Mouse (Mus musculus): ENCODE results near the gene Cyp46a1.

Cyp46a1 gene

GRCm38 (mm10) chr12:108333895-108334445 lies at the start of gene Cyp46a1:
Cyp46a1 (plus strand) TSS chr12:108334381.
- peak; percentile 93 for DNase-seq (ENCODE audit: low read depth)

- no peak for DNase-seq (ENCODE audit: low read depth)
Measured at GRCm38 (mm10) chr12:108284455-108285224, 49.5 kb upstream of the Cyp46a1 start.

- DNase-seq (ENCODE audit: low read depth), result no peak
Measured at GRCm38 (mm10) chr12:108285225-108286011, 48.8 kb upstream of the Cyp46a1 start.

- DNase-seq (ENCODE audit: low read depth), result no peak
Measured at GRCm38 (mm10) chr12:108286381-108286780, 47.8 kb upstream of the Cyp46a1 start.

GRCm38 (mm10) chr12:108287011-108287410 lies 47.2 kb upstream of the Cyp46a1 start:
- DNase-seq (ENCODE audit: low read depth), result no peak

- no peak for DNase-seq (ENCODE audit: low read depth)
Measured at GRCm38 (mm10) chr12:108288127-108288880, 45.9 kb upstream of the Cyp46a1 start.

GRCm38 (mm10) chr12:108292419-108292818 lies 41.8 kb upstream of the Cyp46a1 start:
- DNase-seq (ENCODE audit: low read depth), result peak; percentile 21

- peak; percentile 80 for DNase-seq (ENCODE audit: low read depth)
Measured at GRCm38 (mm10) chr12:108292957-108293356, 41.2 kb upstream of the Cyp46a1 start.

GRCm38 (mm10) chr12:108294620-108295019 lies 39.6 kb upstream of the Cyp46a1 start:
- no peak for DNase-seq (ENCODE audit: low read depth)

GRCm38 (mm10) chr12:108297033-108297432 lies 37.1 kb upstream of the Cyp46a1 start:
- no peak for DNase-seq (ENCODE audit: low read depth)

GRCm38 (mm10) chr12:108301006-108301405 lies 33.2 kb upstream of the Cyp46a1 start:
- DNase-seq (ENCODE audit: low read depth), result no peak

- DNase-seq (ENCODE audit: low read depth), result no peak
Measured at GRCm38 (mm10) chr12:108303778-108304365, 30.3 kb upstream of the Cyp46a1 start.

GRCm38 (mm10) chr12:108305172-108305571 lies 29.0 kb upstream of the Cyp46a1 start:
- DNase-seq (ENCODE audit: low read depth), result no peak

- no peak for DNase-seq (ENCODE audit: low read depth)
Measured at GRCm38 (mm10) chr12:108305812-108306794, 28.1 kb upstream of the Cyp46a1 start, which contains the start of gene Hhipl1. Hhipl1 (plus strand) TSS chr12:108306270.

GRCm38 (mm10) chr12:108307553-108307952 lies 26.6 kb upstream of the Cyp46a1 start:
- peak; percentile 48 for DNase-seq (ENCODE audit: low read depth)

GRCm38 (mm10) chr12:108308363-108308856 lies 25.8 kb upstream of the Cyp46a1 start:
- DNase-seq (ENCODE audit: low read depth), result no peak

GRCm38 (mm10) chr12:108309116-108309794 lies 24.9 kb upstream of the Cyp46a1 start:
- DNase-seq (ENCODE audit: low read depth), result no peak

- DNase-seq (ENCODE audit: low read depth), result no peak
Measured at GRCm38 (mm10) chr12:108310041-108310440, 24.1 kb upstream of the Cyp46a1 start.

- DNase-seq (ENCODE audit: low read depth), result no peak
Measured at GRCm38 (mm10) chr12:108310456-108311027, 23.6 kb upstream of the Cyp46a1 start.

Data from naive thymus-derived CD4-positive, alpha-beta T cell, adult 2 months (primary cell).